Mouse (Mus musculus) fat pad, adult 2 months (tissue): Measurements from ENCODE around the gene Fbxl2.

Experiments used
- DNase-seq: peaks from one replicate; pipeline ENCODE4 v3.0.0-alpha.2; 2011; ENCODE audit warnings: low read depth, low spot score; ENCODE audit errors: extremely low read depth

Fbxl2 gene

DNA sequence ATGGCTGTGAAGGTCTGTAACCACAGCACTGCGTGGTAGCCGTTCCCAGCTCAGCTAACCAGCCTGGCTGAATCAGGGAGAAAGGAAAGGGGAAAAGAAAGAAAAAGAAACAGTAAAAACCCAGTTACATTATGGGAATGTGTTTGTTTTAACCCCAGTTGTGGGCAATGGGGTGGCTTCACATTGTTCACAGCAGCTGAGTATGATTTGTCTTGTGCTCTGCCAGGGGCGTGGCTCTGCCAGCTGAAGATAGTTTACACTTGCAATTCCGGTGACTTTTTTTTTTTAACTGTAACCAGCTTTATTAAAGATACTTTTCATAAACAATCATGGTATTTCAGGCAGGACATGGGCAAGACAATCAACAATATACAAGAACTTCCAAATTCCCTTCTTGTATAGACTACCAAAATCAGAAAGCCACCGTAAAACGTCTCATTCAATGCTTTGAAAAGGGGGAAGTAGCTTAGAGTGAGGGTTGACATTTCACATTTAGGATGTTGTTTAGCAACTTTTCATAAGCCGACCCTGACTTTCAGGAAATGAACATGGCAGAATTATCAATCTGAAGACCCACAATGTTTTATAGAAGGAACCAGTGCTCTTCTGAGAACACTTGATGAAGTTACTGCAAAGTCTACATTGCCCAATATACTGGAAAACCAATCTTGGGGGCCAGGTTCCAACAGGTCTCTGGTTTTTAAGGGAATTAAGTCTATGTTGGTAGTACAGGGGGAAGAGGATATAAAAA is 26.8 kb downstream of the Fbxl2 start:
- no peak for DNase-seq

GRCm38 (mm10) chr9:114016402-114016801 is 29.6 kb downstream of the Fbxl2 start:
- DNase-seq = no peak

GRCm38 (mm10) chr9:114015724-114016123 is 30.3 kb downstream of the Fbxl2 start:
- DNase-seq = no peak

- no peak for DNase-seq
Measured at GRCm38 (mm10) chr9:114014034-114014433, 32.0 kb downstream of the Fbxl2 start.

- DNase-seq = no peak
Measured at GRCm38 (mm10) chr9:114011203-114011602, 34.8 kb downstream of the Fbxl2 start.

- DNase-seq = no peak
Measured at GRCm38 (mm10) chr9:114009526-114009925, 36.5 kb downstream of the Fbxl2 start.

DNA sequence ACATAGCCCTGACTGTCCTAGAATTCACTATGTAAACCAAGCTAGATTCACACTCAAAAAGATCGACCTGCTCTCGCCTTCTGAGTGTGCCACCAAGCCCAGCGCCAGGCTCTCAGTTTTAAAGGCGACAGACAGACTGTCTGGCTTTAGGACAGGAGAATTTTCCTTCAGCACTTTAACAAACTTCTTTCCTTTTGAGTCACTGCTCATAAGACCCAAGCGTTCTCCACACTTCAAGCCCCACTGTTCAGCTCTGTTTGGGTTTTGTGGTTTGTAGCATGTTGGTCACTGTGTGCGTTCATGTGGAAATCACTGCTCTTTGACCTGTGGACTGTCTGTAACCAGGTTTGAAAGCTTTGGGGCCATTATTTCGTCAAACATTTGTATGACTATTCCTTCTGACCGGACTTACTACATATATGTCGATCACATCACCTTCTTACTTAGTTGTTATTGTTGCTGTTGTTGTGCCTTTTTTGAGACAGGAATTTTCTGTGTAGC is 38.1 kb downstream of the Fbxl2 start:
- DNase-seq = no peak

DNA sequence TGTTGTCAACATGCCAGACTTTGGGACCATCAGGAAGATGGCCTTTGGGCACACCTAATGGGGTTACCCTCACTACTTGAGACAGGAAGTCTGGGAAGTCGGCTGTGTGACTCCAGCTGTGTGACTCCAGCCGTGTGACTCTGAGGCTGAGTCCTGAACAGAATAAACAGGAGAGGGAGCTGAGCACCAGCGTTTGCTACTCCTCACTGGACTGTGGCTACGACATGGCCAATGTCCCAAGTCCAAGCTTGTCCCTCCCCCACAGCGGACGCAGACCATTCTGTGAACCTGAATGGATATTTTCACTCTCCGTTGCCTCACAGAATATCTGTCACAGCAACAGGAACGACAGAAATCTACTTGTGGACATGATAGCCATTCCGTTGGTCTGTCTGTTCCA is 39.2 kb downstream of the Fbxl2 start:
- DNase-seq = no peak

- no peak for DNase-seq
Measured at GRCm38 (mm10) chr9:113998311-113998710, 47.7 kb downstream of the Fbxl2 start.

- no peak for DNase-seq
Measured at GRCm38 (mm10) chr9:113992810-113993209, 53.2 kb downstream of the Fbxl2 start.

DNA sequence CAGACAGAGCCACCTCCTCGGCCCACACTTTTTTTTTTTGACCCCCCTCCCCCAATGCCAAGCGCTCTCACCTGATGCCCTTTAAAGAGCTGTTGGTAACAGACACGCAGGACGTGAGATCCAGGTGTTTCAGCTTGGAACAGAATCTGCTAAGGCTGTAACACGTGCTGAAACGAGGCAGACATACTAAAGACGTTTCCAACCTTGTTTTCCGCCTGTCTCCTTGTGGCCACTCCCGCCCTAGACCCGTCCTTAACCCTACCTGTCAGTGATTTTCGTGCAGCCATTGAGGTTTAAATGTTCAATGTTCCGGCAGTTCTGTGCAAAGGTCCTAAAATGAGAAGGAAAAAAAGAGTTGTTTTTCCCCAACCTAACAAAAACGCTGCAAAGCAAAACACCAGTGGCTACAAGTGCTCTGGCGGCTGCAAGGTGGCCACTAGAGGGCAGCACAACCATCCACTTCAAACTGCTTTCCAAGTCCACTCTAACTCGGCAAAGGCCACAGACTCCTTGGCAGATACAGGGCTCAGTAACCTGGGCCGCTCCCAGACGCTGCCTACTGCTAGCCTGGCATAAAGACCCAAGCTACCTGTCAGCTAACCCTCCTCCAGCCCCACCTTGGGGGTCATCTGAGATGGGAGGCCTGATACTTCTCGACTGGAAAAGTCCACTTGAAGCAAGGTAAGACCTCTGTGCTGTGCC is 55.3 kb downstream of the Fbxl2 start:
- DNase-seq = no peak

- no peak for DNase-seq
Measured at GRCm38 (mm10) chr9:113984946-113985620, 60.9 kb downstream of the Fbxl2 start.

DNA sequence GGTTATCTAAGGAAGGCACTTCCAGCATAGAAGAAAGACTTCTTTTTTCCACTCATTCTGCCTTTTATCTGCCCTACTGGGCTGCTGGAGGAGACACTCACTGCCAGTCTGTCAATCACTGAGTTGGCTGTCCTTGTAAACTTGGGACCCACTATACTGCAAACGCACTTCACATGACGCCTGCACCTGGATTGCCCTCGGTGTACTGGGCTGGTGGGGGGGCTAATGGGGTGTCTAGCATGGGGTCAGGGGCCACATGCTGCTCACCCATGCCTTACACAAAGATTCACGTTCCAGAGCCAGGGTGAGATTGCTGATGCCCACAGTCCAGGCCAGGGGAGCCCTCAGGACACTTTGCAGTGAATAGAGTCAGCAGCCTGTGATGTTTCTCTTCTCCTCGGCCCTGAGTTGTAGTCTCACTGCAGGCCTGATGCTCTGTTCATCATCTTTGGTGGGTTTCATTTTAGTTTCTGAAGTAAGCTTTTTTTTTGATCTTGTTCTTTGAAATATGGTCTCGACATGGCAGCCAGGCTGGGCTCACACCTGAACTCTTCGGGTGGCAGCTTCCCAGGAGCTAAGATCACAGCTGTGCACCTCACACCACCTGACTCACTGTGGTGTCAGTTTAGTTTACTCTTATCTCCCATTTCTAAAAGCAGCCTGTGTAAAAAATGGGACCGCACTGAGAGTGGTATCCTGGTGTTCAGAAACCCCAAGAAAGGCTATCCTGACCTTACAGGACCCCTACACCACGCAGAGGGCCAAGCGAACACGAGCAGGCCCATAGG is 62.9 kb downstream of the Fbxl2 start:
- DNase-seq = no peak

DNA sequence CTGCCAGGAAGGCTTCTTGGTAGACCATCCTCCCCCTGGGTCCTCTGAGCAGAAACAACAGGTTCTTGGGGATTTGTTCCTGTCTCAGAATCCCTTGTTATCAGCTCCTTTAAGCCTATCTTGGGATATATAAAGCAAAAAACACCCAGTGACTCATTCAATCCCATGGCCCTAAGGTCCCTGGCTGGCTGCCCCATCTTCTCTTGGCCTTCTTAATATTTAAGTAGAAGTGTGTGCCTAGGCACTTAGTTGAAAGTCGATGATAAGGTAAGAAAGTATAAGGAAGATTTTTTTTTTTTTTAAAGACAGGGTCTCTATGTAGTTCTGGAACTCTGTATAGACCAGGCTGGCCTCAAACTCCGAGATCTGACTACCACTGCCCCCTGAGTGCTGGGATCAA is 63.5 kb downstream of the Fbxl2 start:
- DNase-seq = no peak

- DNase-seq = no peak
Measured at GRCm38 (mm10) chr9:113981099-113981880, 64.7 kb downstream of the Fbxl2 start.

DNA sequence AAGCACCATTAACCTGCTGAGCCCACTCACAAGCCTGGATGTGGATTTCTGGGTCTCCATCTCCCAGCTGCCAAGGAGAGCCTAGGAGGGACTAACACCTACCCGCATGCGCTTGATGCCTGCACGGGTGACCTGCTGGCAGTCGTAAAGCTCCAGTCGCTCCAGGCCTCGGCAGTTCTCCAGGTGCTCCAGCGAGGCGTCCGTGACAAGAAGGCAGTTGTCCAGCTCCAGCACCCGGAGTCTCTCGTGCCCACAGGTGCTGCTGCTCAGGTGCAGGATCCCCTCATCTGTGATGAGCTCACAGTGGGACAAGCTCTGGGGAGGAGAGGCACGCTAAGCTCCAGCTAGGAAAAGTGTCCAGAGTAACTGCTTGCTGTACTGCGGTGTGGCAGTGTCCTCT is 66.6 kb downstream of the Fbxl2 start:
- no peak for DNase-seq

- DNase-seq = no peak
Measured at GRCm38 (mm10) chr9:113978656-113979055, 67.3 kb downstream of the Fbxl2 start.

DNA sequence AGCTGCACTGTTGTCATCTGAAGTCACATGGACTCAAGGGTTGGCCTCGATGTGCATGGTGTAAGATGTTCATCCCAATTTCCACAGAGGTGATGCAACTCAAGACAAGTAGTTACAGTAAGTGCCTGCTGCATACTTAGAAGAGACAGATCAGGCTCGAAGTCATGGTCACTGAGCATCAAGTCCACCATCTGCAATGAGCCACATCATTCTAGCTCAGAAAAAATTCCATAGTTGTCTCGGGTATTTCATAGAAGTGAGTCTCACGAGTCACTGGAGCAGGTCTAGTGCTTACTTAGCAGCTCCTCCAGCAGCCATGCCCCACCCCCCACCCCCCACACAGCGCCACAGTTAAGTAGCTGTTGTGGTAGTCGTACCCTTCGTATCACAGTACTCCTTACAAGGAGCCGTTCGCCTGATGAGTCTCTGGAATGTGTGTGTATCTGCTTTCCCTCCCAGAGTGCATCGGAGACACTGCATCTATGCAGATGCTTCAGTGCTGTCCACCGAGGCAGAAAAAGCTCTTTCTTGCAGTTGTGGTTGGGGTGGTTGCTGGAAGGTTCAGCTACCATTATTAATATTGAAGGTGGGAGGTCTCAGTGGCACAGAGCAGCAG is 68.7 kb downstream of the Fbxl2 start:
- DNase-seq = no peak

DNA sequence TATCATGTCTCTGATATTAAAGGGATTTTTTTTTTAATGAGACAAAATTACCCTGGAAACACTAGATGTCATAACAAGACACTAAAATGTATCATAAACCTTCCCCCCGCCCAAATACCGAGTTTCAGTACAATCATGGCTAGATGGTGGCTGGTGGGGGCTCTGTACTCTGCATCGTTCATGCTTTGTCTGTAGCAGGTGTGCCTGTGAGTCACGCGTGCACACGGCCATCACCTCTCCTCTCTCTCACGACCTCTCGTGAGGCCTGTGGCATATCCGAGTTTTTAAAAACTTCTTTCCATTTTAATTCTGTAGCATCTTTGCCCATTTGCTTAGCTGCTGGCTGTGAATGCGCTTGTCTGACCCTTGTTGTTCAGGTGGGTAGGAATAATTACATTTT is 69.7 kb downstream of the Fbxl2 start:
- DNase-seq = no peak

DNA sequence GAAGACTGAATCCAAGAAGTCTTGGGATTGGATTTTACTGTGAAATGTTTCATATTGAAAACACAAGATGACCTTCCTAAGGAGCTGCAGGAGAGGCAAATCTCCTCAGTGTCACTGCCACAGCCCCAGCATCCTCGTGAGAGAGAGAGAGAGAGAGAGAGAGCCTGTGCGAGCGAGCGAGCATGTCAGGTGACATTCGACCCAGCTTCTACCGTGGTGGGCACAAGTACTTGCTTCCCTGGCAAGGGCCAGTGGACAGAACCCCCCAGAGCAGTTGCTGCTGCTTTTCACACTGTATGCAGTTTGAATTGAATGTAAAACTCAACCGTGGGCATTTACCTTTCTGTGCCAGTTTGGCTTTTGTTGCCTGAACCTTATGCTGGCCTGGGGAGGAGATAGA is 70.5 kb downstream of the Fbxl2 start:
- no peak for DNase-seq
